Mouse (Mus musculus) G1E (cell line): ENCODE results near the gene Dusp28. TPM values are rescaled to one million over a fixed set of nuclear protein-coding genes. Genes with fewer than 3 reads are reported as not detected.
"Not testable (repeated sequence)": the region's sequence is repeated elsewhere in the genome, so short reads cannot be mapped to it uniquely, and the experiment has no call there.

Source experiments
- ATAC-seq: 2 replicates; pipeline ENCODE4 v1.8.0; 2016; ENCODE audit warnings: mild to moderate bottlenecking; ENCODE audit not compliant: insufficient number of reproducible peaks, poor library complexity, low FRiP score, severe bottlenecking; ENCODE audit errors: extremely low read depth
- DNase-seq: peaks from one replicate; pipeline ENCODE4 v3.0.0; 2012; ENCODE audit warnings: low spot score
- H3K27me3 ChIP-seq: 2 replicates; pipeline ENCODE4 v1.6.1; 2012; ENCODE audit warnings: mild to moderate bottlenecking, low read length, inconsistent platforms; ENCODE audit not compliant: insufficient read depth
- H3K36me3 ChIP-seq: replicated peaks from 2 replicates; pipeline ENCODE3; 2012; ENCODE audit warnings: mild to moderate bottlenecking, inconsistent platforms
- H3K4me1 ChIP-seq: 2 replicates; pipeline ENCODE4 v1.6.1; 2012; ENCODE audit warnings: low read depth, low read length, inconsistent platforms, mixed read lengths; ENCODE audit not compliant: insufficient read depth
- H3K4me3 ChIP-seq: 2 replicates; pipeline ENCODE4 v1.5.1; 2012; ENCODE audit warnings: low read depth, mild to moderate bottlenecking, inconsistent platforms, low read length, moderate library complexity, mixed read lengths
- H3K9me3 ChIP-seq: replicated peaks from 2 replicates; pipeline ENCODE4 v1.6.1; 2012; ENCODE audit warnings: inconsistent platforms
- CTCF ChIP-seq: IDR thresholded peaks from 2 replicates; pipeline ENCODE4 v1.5.1; 2012; ENCODE audit warnings: low read depth, low read length, inconsistent platforms, mixed read lengths
- GATA1 ChIP-seq: IDR thresholded peaks from 2 replicates; pipeline ENCODE4 v1.6.1; 2012; ENCODE audit warnings: borderline replicate concordance, low read length, inconsistent platforms, mixed read lengths
- GATA2 ChIP-seq: IDR thresholded peaks from 2 replicates; pipeline ENCODE4 v1.6.1; 2012; ENCODE audit warnings: low read depth, low read length, inconsistent platforms, borderline replicate concordance
- POLR2AphosphoS5 ChIP-seq: IDR thresholded peaks from 2 replicates; pipeline ENCODE4 v1.6.1; 2012; ENCODE audit warnings: low read depth, low read length, inconsistent platforms; ENCODE audit not compliant: insufficient replicate concordance
- TAL1 ChIP-seq: conservative IDR thresholded peaks from 2 replicates; pipeline ENCODE4 v1.6.1; 2012; ENCODE audit warnings: low read depth, low read length, inconsistent platforms, mixed read lengths
- polyA plus RNA-seq: library from polyadenylated mRNA; stranded (reverse); fragments of >175 nt; gene quantifications from 2 replicates; pipeline ENCODE4 v1.2.3, GENCODE M21; 2012
- total RNA-seq, 2 experiments: library from RNA; stranded (forward) in 1 of 2; stranded (reverse) in 1 of 2; fragments of 200-1000 nt in 1 of 2; fragments of >200 nt in 1 of 2; fragmentation: Nextera tagmentation in 1 of 2; gene quantifications; 2 replicates each; pipeline ENCODE4 v1.2.3; 2014 to 2017

Dusp28 gene
- total and polyA plus RNA-seq, 3 experiments, result 4.9 to 13.2 (median 8.0) TPM

GRCm38 (mm10) chr1:92949426-92949825, 42.6 kb downstream of the Dusp28 start:
- DNase-seq (no peak), ATAC-seq (no peak)
- no peak overlapping the region for H3K4me3 ChIP-seq
- H3K36me3 ChIP-seq, result peaks cover 54% of the 10 kb centered on the region
- H3K27me3 ChIP-seq, result 0 out of 2 replicates have a peak, but pooled peaks cover 5% of the 10 kb centered on the region
- TF ChIP-seq CTCF (peak; percentile 74; the same call in 1 of the 2 replicates), TAL1 (no peak)
- H3K9me3 ChIP-seq, result no peaks in the 10 kb centered on the region
- H3K4me1 ChIP-seq, result no peaks in the 10 kb centered on the region

- H3K4me1 ChIP-seq, result no peaks in the 10 kb centered on the region
- no peak within 1 kb of the TSS for H3K4me3 ChIP-seq
- no peak for ATAC-seq
- TF ChIP-seq GATA1 (no peak), GATA2 (no peak), CTCF (no peak), TAL1 (no peak), POLR2AphosphoS5 (no peak)
- DNase-seq, result no peak
- peaks cover 42% of the 10 kb centered on the region for H3K36me3 ChIP-seq
- peaks cover 5% of the 10 kb centered on the region; the same call in 1 of the 2 replicates for H3K27me3 ChIP-seq
- no peaks in the 10 kb centered on the region for H3K9me3 ChIP-seq
These were observed 43.8 kb downstream of the Dusp28 start, which contains the start of gene Gpr35 for GRCm38 (mm10) chr1:92950607-92951006. TSS of gene Gpr35 (plus strand) at chr1:92950865.

- peaks cover 5% of the 10 kb centered on the region; the same call in 1 of the 2 replicates for H3K27me3 ChIP-seq
- no peaks in the 10 kb centered on the region for H3K9me3 ChIP-seq
- TF ChIP-seq CTCF (no peak), POLR2AphosphoS5 (no peak), GATA2 (no peak), GATA1 (no peak), TAL1 (no peak)
- ATAC-seq, result no peak
- no peak overlapping the region for H3K4me3 ChIP-seq
- H3K36me3 ChIP-seq, result peaks cover 12% of the 10 kb centered on the region
- H3K4me1 ChIP-seq, result peaks cover 9% of the 10 kb centered on the region
- DNase-seq, result no peak
These were observed 46.9 kb downstream of the Dusp28 start for GRCm38 (mm10) chr1:92953641-92954040.

GRCm38 (mm10) chr1:92956571-92957335, 50.0 kb downstream of the Dusp28 start:
- 0 out of 2 replicates have a peak, but pooled peaks have one; percentile 28 for ATAC-seq
- not testable (repeated sequence) for H3K4me3 ChIP-seq, H3K36me3 ChIP-seq, H3K4me1 ChIP-seq, DNase-seq, H3K27me3 ChIP-seq, H3K9me3 ChIP-seq
- peak; percentile 55 for TF ChIP-seq CTCF

Other genes with a start within 250 kb of the Dusp28 start
- gene Gpc1, start 75.3 kb upstream of the Dusp28 start, total RNA-seq (2014; fragmentation: Nextera tagmentation), result not detected in 2 replicates
- gene Gpc1, start 75.3 kb upstream of the Dusp28 start, total RNA-seq (2017), result 0.22 and 0.41 TPM in 2 replicates
- 0.02 TPM in 1 of 2 replicates, not detected in the other for gene Gpc1, start 75.3 kb upstream of the Dusp28 start, polyA plus RNA-seq
- 0.29 and 0.75 TPM in 2 replicates for gene Ankmy1, start 4.1 kb upstream of the Dusp28 start, total RNA-seq (2014; fragmentation: Nextera tagmentation)
- 0.23 and 0.38 TPM in 2 replicates for gene Ankmy1, start 4.1 kb upstream of the Dusp28 start, total RNA-seq (2017)
- gene Ankmy1, start 4.1 kb upstream of the Dusp28 start, polyA plus RNA-seq, result 0.07 and 0.08 TPM in 2 replicates
- 37.2 and 46.2 TPM in 2 replicates for gene Rnpepl1, start 3.8 kb downstream of the Dusp28 start, total RNA-seq (2014; fragmentation: Nextera tagmentation)
- 18.8 and 22.6 TPM in 2 replicates for gene Rnpepl1, start 3.8 kb downstream of the Dusp28 start, total RNA-seq (2017)
- 196 and 267 TPM in 2 replicates for gene Rnpepl1, start 3.8 kb downstream of the Dusp28 start, polyA plus RNA-seq
- gene Capn10, start 27.4 kb downstream of the Dusp28 start, total RNA-seq (2014; fragmentation: Nextera tagmentation), result 3.3 and 13.2 TPM in 2 replicates
- 22.3 and 25.6 TPM in 2 replicates for gene Capn10, start 27.4 kb downstream of the Dusp28 start, total RNA-seq (2017)
- gene Capn10, start 27.4 kb downstream of the Dusp28 start, polyA plus RNA-seq, result 25.0 and 27.9 TPM in 2 replicates
- 0.24 and 0.38 TPM in 2 replicates for gene Gpr35, start 43.9 kb downstream of the Dusp28 start, total RNA-seq (2014; fragmentation: Nextera tagmentation)
- gene Gpr35, start 43.9 kb downstream of the Dusp28 start, total RNA-seq (2017), result 0.64 and 0.93 TPM in 2 replicates
- gene Gpr35, start 43.9 kb downstream of the Dusp28 start, polyA plus RNA-seq, result 0.03 and 0.07 TPM in 2 replicates
- gene Aqp12, start 99.4 kb downstream of the Dusp28 start, total RNA-seq (2014; fragmentation: Nextera tagmentation), result not detected in 2 replicates
- not detected in 2 replicates for gene Aqp12, start 99.4 kb downstream of the Dusp28 start, total RNA-seq (2017)
- gene Aqp12, start 99.4 kb downstream of the Dusp28 start, polyA plus RNA-seq, result not detected in 2 replicates
- gene Kif1a, start 195.0 kb downstream of the Dusp28 start, total RNA-seq (2014; fragmentation: Nextera tagmentation), result not detected in 2 replicates
- 0.05 and 0.06 TPM in 2 replicates for gene Kif1a, start 195.0 kb downstream of the Dusp28 start, total RNA-seq (2017)
- gene Kif1a, start 195.0 kb downstream of the Dusp28 start, polyA plus RNA-seq, result under 0.01 TPM in 1 of 2 replicates, not detected in the other
- not detected in 2 replicates for gene Agxt, start 228.3 kb downstream of the Dusp28 start, total RNA-seq (2014; fragmentation: Nextera tagmentation)
- gene Agxt, start 228.3 kb downstream of the Dusp28 start, total RNA-seq (2017), result not detected in 2 replicates
- gene Agxt, start 228.3 kb downstream of the Dusp28 start, polyA plus RNA-seq, result not detected in 2 replicates